Mouse (Mus musculus) left cerebral cortex, postnatal 25 days (tissue): ENCODE measurements at regions not wholly inside any gene's neighbourhood (a gene's known extent, or its start where the extent isn't known, plus 50 kb on each side); places are given as distances from the start of the nearest gene placed in this dataset.
A peak's percentile ranks its signal among the peaks of the same experiment; 100 is the strongest.

Experiments used
- DNase-seq, 2 experiments: peaks; one replicate each; pipeline ENCODE4 v3.0.0; 2022; ENCODE audit warnings: low spot score in 2 of 2, mixed read lengths in 1 of 2
- intact Hi-C: fragments of 180-260 bp; cut with DNase I; formaldehyde crosslinking; loops from one replicate; pipeline ENCODE4 v1.15.1; 2025

DNA sequence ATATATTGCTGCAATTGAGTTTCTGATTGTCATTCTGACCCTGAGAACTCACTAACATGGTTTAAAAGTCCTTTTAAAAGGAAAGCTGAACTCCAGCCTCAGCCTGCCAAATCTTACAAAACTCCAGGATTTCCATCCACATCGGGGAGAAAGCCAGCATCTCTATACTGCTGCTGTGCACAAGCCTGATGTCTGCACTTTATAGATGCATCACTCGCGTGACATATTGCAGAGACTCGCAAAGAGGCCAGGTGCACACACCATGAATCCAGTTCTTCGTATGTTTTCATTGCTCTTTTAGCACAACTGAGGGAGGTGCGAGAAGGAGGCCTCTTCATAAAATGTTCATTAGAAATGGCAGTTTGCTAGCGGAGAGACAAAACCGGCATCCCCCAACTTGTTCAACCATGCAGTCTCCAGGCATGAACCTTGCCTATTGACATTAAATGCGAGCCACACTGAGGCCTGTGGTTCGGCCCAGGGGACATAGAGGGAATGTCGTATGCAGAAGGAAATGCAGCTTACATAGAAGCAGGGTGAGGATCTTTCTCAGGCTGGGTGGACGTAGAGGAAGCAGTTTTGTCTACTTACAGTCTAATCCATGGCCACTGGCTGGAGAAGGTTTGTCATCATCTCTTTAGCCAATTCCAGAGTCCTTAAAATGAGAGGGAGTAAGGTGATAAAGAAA, 297.0 kb downstream of the Gm11361 start:
- intact Hi-C loops: no loop called here
- DNase-seq: no peak

- DNase-seq: peak in 1 of 2 experiments; percentile 12
- intact Hi-C loops: no loop called here
Measured at GRCm38 (mm10) chr13:28552974-28553750, 295.8 kb downstream of the Gm11361 start.

DNA sequence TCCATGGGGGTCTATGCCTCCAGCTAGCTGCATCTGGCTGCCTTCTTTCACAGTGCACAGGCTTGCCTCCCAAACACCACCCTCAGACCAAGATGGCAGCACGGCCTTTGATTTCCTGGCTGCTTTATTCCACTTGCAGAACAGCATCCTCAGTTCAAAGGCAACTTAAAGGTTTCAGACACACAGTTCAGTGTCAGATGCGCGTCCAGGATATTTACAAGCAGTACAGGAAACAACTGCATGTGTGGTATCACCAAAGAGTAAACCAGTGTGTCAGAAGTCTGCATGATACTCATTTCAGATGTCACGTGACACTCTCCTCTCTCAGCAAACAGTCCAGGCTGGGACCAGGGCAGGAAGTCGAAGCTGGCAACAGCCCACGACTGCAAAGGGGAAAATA, 294.2 kb downstream of the Gm11361 start:
- DNase-seq: no peak
- intact Hi-C loops: no loop called here

- no peak for DNase-seq
- intact Hi-C loops: no loop called here
Measured at GRCm38 (mm10) chr13:28545797-28546196, 288.5 kb downstream of the Gm11361 start.

GRCm38 (mm10) chr13:28545337-28545736, 288.0 kb downstream of the Gm11361 start:
- peak in 1 of 2 experiments; percentile 22 for DNase-seq
- intact Hi-C loops: no loop called here

DNA sequence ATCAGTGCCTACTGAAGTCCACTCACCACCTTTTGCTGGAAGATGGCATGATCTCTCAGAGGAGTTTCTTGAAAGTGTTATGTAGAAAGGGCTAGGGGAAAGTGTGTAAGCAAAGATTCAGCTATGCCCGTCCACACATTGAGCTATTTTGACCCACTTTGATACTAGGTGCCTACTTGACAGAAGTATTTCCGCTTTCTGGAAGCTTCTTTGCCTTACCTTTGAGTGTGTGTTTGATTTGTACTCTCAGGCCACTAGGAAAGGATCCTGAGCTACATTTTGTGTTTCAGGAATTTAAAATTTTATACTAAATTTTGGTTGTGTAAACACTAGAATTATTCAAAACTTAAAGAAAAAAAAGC, 287.5 kb downstream of the Gm11361 start:
- no peak for DNase-seq
- intact Hi-C loops: loop anchor here (5.0 kb wide), 1 partner anchor 408 kb away; the partner anchor contains the start of gene Sox4

DNA sequence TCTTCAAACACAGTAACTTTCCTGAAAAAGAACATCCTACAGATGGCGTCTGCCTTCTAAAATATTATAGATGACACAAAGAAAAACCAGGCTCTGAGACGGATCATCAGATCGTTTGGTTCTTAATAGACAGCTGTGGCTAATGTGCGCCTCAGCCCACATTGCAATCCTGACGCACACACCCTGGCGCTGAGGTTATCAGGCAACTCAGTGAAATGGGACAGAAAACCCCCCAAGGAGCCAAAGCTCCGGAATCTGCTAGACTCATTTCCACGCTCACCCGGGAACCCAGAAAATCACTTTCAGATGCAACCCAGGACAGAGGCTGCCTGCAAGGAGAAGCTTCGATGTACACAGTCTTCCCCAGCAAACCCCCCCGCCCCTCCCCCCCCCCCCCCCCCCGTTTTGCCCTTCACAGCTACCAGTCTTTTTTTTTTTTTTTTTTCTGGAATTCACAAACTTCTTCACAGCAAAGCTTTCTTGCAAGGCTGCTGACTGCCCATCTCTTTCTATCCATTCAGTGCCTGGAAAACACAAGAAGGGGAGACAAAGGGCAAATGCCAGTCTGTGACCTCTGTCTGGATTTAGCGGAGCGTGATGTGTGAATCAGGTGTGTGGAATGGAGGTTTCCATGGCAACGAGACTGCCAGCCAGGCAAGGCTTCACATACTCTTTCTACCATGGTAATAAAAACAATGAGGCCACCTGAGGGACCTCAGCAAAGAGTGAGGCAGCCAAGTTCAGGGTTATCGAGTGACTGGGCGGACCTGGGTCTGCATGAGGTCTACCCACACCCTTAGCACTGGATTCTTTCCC, 286.9 kb downstream of the Gm11361 start:
- peak; percentile 24 to 26 for DNase-seq
- intact Hi-C loops: loop anchor here (5.0 kb wide), 1 partner anchor 408 kb away; the partner anchor contains the start of gene Sox4

DNA sequence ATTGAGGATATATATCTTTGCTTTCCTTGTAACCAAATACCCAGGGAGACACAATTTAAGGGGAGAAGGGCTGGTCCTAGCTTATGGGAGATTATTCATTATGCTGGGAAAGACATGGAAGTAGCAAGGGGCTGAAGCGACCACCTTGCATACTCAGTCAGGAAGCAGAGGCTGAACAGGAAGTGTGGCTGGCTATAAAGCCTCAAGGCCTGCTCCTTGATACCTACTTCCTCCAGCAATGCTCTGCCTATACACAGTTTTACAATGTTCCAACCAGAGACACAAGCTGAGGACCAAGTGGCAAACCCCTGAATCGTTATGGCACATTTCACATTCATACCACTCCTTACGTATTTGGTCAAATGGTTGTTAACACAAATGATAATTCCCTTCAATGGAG, 284.3 kb downstream of the Gm11361 start:
- DNase-seq: no peak
- intact Hi-C loops: loop anchor here (5.0 kb wide), 1 partner anchor 411 kb away; the partner anchor contains the start of gene Sox4

DNA sequence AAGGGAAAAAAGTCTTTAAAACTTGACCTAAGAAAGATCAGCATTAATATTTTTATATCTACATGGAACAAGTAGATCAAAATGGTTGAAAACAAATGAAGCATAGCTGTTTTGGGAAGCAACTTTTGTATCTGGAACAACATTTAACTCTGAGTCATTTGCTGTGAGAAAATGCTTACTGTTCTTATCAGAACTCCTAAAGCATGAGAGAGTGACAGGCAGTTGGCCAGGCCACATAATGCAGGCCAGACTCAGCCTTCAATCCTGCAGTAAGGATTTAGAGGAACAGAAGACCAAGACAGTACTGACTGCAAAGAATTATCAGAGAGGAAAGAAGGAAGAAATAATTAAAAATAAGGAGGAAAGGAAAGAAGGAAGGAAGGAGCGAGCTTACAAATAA, 275.8 kb downstream of the Gm11361 start:
- intact Hi-C loops: no loop called here
- no peak for DNase-seq

DNA sequence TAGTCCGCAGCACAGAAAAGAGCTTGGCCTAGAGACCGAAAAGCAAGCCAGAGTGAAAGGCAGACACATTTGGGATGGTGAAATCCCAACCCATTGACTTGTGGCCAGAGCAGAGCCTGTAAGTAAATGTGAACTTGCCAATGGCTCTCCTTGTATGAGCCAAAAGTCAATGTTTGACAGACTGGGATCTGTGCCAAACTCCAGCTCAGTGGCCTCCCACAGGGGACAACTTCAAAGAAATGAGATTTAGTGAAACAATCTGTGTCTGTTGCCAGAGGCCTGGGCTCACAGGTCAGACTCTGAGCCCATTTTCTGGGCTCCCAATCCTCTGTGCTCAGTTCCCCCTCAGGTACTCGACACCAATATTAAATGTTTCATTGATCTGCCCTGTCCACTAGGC, 274.9 kb downstream of the Gm11361 start:
- DNase-seq: no peak
- intact Hi-C loops: no loop called here

GRCm38 (mm10) chr13:28531534-28531999, 274.2 kb downstream of the Gm11361 start:
- DNase-seq: no peak
- intact Hi-C loops: no loop called here

DNA sequence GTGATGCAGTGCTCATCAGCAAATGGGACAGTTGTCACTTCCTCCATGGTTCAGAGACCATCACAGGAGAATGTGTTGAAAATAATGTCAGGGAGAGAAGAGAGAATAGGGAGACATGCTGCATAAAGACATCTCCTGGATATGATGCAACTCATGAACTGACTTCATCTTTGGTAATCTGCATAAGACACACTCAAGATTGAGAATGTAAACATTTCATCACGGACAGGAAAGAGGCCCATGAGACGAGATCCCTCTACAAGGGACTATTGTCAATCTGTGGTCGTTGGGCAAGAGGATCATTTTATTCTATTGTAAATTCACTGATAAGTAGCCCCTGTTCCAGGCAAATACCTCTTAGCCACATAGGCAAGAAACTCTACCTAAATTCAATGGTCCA, 273.6 kb downstream of the Gm11361 start:
- intact Hi-C loops: no loop called here
- no peak for DNase-seq

DNA sequence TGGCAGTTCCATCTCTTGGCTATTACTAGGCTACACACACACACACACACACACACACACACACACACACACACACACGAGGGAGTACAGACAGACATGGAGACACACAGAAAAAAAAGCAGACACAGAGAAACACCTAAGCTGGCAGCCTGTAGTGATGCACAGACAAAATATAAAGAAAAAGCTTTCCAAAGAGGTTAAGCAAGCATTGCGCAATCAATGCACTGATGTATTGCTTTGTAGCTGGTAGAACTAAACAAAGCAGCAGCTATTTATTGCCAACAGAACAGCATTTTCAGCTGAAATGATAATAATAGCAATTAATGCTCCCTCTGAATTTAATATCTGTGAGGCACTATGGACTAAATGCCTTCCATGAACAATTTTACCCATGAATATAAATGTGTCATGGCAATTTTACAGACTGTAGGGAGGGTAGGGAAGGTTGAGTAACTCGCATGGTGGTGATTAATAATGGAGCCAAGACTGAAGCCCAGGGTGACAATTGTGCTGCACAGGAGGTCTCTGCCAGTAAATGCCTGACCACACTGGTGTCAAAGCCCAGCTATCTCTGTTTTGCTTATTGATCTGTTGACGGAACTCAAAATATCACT, 271.7 kb downstream of the Gm11361 start:
- intact Hi-C loops: no loop called here
- DNase-seq: no peak

GRCm38 (mm10) chr13:28526299-28526698, 269.0 kb downstream of the Gm11361 start:
- DNase-seq: no peak
- intact Hi-C loops: no loop called here

DNA sequence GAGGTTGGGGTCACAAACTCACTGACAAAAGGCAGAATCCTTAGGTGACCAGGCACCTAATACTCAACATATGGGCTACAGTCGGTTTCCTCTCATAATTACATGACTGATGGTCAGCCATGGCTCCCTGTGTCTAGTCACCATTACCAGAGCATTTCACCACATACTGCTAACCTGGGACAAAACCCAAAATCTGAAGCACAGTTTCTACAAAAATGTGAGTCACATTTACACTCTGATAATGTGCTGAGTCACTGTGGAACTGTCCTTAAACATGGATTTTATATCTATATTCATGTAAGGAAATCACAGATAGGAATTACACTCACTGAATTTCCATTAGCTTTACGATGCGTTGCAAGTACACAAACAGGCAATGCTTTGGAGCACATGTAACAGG, 267.1 kb downstream of the Gm11361 start:
- intact Hi-C loops: no loop called here
- DNase-seq: peak in 1 of 2 experiments; percentile 13

DNA sequence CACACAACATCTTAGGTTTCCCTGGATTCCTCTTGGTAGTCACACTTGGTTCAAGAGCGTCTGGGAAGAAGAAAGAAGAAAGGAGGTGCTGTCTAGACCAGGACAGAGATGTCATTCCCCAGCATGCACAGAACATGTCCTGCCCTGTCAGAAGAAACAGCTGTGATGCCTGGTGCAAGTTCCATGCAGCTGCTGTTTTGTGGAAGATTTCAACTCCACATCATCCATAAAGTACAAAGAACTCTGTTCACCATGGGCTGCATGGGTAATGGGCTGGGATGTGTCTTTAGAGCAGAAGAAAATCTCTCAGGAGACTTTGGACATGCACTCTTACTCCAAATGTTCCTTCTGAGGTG, 262.8 kb downstream of the Gm11361 start:
- DNase-seq: no peak
- intact Hi-C loops: no loop called here

DNA sequence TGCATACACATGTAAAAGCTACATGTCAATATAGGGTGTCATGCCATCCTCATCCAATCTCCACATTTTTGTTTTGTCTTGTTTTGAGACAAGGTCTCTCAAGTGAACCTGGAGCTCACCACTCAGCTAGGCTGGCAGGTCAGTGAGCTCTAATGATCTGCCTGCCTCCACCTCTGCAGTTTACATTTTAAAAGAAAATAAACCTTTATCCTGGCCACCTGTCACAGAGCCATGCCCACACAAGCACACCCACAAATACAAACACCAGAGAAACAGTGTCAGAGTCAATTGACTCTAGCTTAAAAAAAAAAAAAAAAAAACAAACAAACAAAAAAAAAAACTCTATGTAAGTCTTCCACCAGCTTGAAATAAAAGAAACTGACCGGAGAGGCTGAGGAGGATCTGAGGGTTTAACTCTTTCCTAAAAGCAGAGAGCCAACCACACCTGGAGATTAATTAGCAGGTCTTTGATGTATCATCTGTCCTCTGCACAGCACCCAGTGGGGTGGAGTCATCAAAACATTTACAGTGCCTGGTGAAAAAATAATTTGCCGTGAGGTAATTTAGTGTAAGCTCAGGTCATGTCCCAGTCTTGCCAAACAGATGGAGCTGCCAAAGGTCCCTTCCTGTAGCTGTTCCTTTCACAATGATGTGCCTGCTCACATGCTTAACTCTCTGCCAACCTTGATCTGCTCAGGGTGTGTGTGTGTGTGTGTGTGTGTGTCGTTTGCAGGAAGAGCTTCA, 262.2 kb downstream of the Gm11361 start:
- no peak for DNase-seq
- intact Hi-C loops: no loop called here

- intact Hi-C loops: no loop called here
- peak in 1 of 2 experiments; percentile 6 for DNase-seq
Measured at GRCm38 (mm10) chr13:28517161-28517560, 259.8 kb downstream of the Gm11361 start.

DNA sequence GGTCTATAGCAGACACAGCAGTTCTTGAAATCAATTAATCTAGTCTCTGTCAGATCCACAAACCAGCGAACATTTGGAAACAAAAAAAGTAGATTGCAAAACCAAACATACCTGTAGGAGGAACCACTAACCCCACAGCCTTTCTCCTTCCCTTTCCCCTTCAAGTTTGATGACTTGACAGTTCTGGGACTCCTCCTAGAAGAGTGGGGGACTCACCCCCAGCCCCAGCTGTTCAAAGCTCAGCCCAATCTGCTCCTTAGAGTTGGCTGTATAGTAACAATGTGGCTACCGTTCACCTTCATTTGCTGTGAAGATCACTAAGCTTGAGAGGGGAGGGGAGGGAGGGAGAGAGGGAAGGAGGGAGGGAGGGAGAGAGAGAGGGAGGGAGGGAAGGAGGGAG, 259.3 kb downstream of the Gm11361 start:
- intact Hi-C loops: no loop called here

More for the DNA sequence above, 259.3 kb downstream of the Gm11361 start:
- DNase-seq: no peak
